Mouse (Mus musculus) embryonic stem cell, embryonic (primary cell): ENCODE measurements at regions not wholly inside any gene's neighbourhood (a gene's known extent, or its start where the extent isn't known, plus 50 kb on each side); places are given as distances from the start of the nearest gene placed in this dataset.

Source experiments
- CTCF ChIA-PET, 4 experiments: fragments of 300-600 bp in 2 of 4; fragments of 350-600 bp in 2 of 4; sonication (Branson Sonifier 250); formaldehyde crosslinking; loops; one replicate each; lab custom pipeline; 2022; ENCODE audit warnings: inconsistent platforms in 2 of 4; lab: Charles Lee
- POLR2A ChIA-PET, 4 experiments: fragments of 300-600 bp in 2 of 4; fragments of 350-600 bp in 2 of 4; sonication (Branson Sonifier 250); formaldehyde crosslinking; loops; one replicate each; lab custom pipeline; 2022; ENCODE audit warnings: antibody characterized with exemption in 4 of 4, inconsistent platforms in 1 of 4; lab: Charles Lee

DNA sequence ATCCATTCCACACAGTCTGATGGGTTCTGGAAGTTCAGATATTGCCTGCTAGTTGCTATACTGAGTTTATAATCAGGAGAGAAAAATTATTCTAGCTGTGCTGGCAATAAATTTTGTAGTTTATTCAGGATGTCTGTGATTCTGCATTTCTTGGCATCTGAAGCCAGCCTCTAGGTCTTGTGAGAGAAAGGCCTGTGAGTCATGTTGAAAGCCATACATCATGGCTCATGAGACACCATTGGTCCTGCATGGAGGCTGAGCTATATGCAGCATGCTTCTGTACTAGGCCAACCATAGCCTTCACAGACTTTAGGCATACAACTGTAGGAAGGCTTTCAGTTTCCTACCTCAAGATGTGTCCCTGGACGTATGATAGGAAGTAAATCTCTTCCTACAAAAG is 1334.7 kb downstream of the Fam181b start:
- ChIA-PET POLR2A (interaction anchor here in 1 of 4 experiments (0.6 kb wide), 1 partner anchor 162 kb away, joined by 3 read pairs; no protein-coding TSS in a partner anchor), CTCF (no interaction called here)

DNA sequence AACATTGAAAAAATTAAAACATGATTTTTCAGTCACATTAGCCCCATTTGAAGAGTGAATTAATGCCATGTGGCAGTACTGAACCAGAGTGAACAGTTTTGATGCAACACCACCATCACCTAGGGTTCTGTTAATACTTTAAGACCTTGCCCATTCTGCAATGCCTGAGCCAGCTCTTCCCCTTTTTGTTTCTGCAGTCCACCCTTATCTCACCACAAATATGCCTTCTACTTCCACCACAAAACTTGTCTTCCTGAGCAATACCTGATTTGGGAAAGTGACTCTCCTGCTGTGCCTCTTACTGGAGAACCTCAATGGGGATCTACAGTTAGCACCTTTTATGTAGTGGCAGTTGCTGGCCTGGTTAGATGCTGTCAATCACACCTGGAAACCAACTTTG is 1335.7 kb downstream of the Fam181b start:
- ChIA-PET POLR2A (no interaction called here), CTCF (no interaction called here)

DNA sequence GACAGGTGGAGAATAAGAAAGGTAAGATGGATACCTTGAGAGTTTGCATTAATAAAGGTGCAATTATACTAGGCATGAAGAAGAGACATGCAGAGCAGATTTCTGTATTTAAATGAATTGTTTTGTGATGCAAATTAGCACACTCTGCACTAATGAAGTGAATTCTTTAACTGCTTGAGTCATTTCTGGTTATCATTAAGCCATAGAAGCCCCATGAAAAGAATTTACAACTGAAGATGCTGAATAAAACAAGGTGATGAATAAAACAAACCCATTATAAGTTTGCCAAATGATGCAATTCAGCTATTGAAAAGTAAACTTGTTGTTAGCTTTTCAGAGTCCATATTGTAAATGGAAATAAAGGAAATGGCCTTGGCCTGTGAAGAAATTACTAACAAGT is 1351.8 kb downstream of the Fam181b start:
- ChIA-PET POLR2A (no interaction called here), CTCF (no interaction called here)
